Mouse (Mus musculus): ENCODE results near the gene Olfr1225. TPM values are rescaled to one million over a fixed set of nuclear protein-coding genes. Genes with fewer than 3 reads are reported as not detected.

Gene Olfr1225
- polyA plus RNA-seq (2012; ENCODE audit: low replicate concordance) = not detected in 2 replicates

GRCm38 (mm10) chr2:89174569-89174968 lies at the start of gene Olfr1225:
TSS of gene Olfr1225 (minus strand) at chr2:89174669.

GRCm38 (mm10) chr2:89199948-89200347 lies 25.5 kb upstream of the Olfr1225 start, which contains the start of gene Olfr1226:
TSS of gene Olfr1226 (minus strand) at chr2:89200048.

GRCm38 (mm10) chr2:89163991-89164390 lies 10.5 kb downstream of the Olfr1225 start, which contains the start of gene Olfr1224-ps1:
TSS of gene Olfr1224-ps1 (minus strand) at chr2:89164091.

GRCm38 (mm10) chr2:89151460-89151859 lies 23.0 kb downstream of the Olfr1225 start, which contains the start of gene Olfr1223:
TSS of gene Olfr1223 (minus strand) at chr2:89151560.

GRCm38 (mm10) chr2:89132954-89133353 lies 41.5 kb downstream of the Olfr1225 start, which contains the start of gene Olfr1222:
TSS of gene Olfr1222 (minus strand) at chr2:89133054.

Other genes with a start within 250 kb of the Olfr1225 start
- gene Olfr1211, start 236.6 kb downstream of the Olfr1225 start, polyA plus RNA-seq (2012; ENCODE audit: low replicate concordance) = 0.03 TPM in 1 of 2 replicates, not detected in the other
- gene Olfr1212, start 220.7 kb downstream of the Olfr1225 start, polyA plus RNA-seq (2012; ENCODE audit: low replicate concordance) = not detected in 2 replicates
- not detected in 2 replicates for gene Gm13762, start 194.4 kb downstream of the Olfr1225 start, polyA plus RNA-seq (2012; ENCODE audit: low replicate concordance)
- gene Olfr1214, start 182.0 kb downstream of the Olfr1225 start, polyA plus RNA-seq (2012; ENCODE audit: low replicate concordance) = not detected in 2 replicates
- not detected in 2 replicates for gene Olfr1215, start 167.7 kb downstream of the Olfr1225 start, polyA plus RNA-seq (2012; ENCODE audit: low replicate concordance)
- gene Olfr1216, start 156.3 kb downstream of the Olfr1225 start, polyA plus RNA-seq (2012; ENCODE audit: low replicate concordance) = not detected in 2 replicates
- gene Olfr1217, start 142.6 kb downstream of the Olfr1225 start, polyA plus RNA-seq (2012; ENCODE audit: low replicate concordance) = not detected in 2 replicates
- not detected in 2 replicates for gene Olfr1218, start 113.5 kb downstream of the Olfr1225 start, polyA plus RNA-seq (2012; ENCODE audit: low replicate concordance)
- gene Olfr1219, start 91.2 kb downstream of the Olfr1225 start, polyA plus RNA-seq (2012; ENCODE audit: low replicate concordance) = not detected in 2 replicates
- gene Olfr1220, start 67.8 kb downstream of the Olfr1225 start, polyA plus RNA-seq (2012; ENCODE audit: low replicate concordance) = not detected in 2 replicates
- gene Olfr1221, start 57.4 kb downstream of the Olfr1225 start, polyA plus RNA-seq (2012; ENCODE audit: low replicate concordance) = not detected in 2 replicates
- not detected in 2 replicates for gene Olfr1222, start 41.6 kb downstream of the Olfr1225 start, polyA plus RNA-seq (2012; ENCODE audit: low replicate concordance)
- not detected in 2 replicates for gene Olfr1223, start 23.1 kb downstream of the Olfr1225 start, polyA plus RNA-seq (2012; ENCODE audit: low replicate concordance)
- not detected in 2 replicates for gene Olfr1224-ps1, start 10.6 kb downstream of the Olfr1225 start, polyA plus RNA-seq (2012; ENCODE audit: low replicate concordance)
- gene Olfr1226, start 25.4 kb upstream of the Olfr1225 start, polyA plus RNA-seq (2012; ENCODE audit: low replicate concordance) = not detected in 2 replicates
- gene Olfr1228, start 79.4 kb upstream of the Olfr1225 start, polyA plus RNA-seq (2012; ENCODE audit: low replicate concordance) = not detected in 2 replicates
- not detected in 2 replicates for gene Olfr1229, start 113.3 kb upstream of the Olfr1225 start, polyA plus RNA-seq (2012; ENCODE audit: low replicate concordance)
- not detected in 2 replicates for gene Olfr1230, start 122.6 kb upstream of the Olfr1225 start, polyA plus RNA-seq (2012; ENCODE audit: low replicate concordance)
- not detected in 2 replicates for gene Olfr1231, start 132.4 kb upstream of the Olfr1225 start, polyA plus RNA-seq (2012; ENCODE audit: low replicate concordance)
- gene Olfr1232, start 155.0 kb upstream of the Olfr1225 start, polyA plus RNA-seq (2012; ENCODE audit: low replicate concordance) = not detected in 2 replicates
- gene Olfr1233, start 167.7 kb upstream of the Olfr1225 start, polyA plus RNA-seq (2012; ENCODE audit: low replicate concordance) = not detected in 2 replicates
- not detected in 2 replicates for gene Olfr1234, start 190.2 kb upstream of the Olfr1225 start, polyA plus RNA-seq (2012; ENCODE audit: low replicate concordance)
- not detected in 2 replicates for gene Olfr1238, start 235.0 kb upstream of the Olfr1225 start, polyA plus RNA-seq (2012; ENCODE audit: low replicate concordance)
- not detected in 2 replicates for gene Olfr1239, start 245.7 kb upstream of the Olfr1225 start, polyA plus RNA-seq (2012; ENCODE audit: low replicate concordance)

All from hematopoietic multipotent progenitor cell, adult 10-12 weeks (in vitro differentiated cells).